Mouse (Mus musculus) stomach, postnatal 0 days (tissue): ENCODE results near the gene Rbm5. TPM values are rescaled to one million over a fixed set of nuclear protein-coding genes. Genes with fewer than 3 reads are reported as not detected.

Experiments used
- ATAC-seq: fragments of 200-750 bp; cut with Nextera tagmentation; 2 replicates; pipeline ENCODE4 v1.8.0; 2017; ENCODE audit not compliant: low FRiP score, low TSS enrichment
- DNase-seq: peaks from one replicate; pipeline ENCODE4 v3.0.0-alpha.2; 2016; ENCODE audit warnings: low spot score
- H3K27ac ChIP-seq: fragments of 300-500 bp; sonication (generic); replicated peaks from 2 replicates; pipeline ENCODE4 v1.5.1; 2014; ENCODE audit warnings: mild to moderate bottlenecking, control low read depth
- H3K27me3 ChIP-seq: fragments of 300-500 bp; sonication (generic); 2 replicates; pipeline ENCODE4 v1.6.1; 2014; ENCODE audit warnings: low read length; ENCODE audit not compliant: control insufficient read depth, insufficient read depth
- H3K36me3 ChIP-seq: fragments of 300-500 bp; sonication (generic); 2 replicates; pipeline ENCODE4 v1.6.1; 2014; ENCODE audit warnings: low read length, mixed read lengths; ENCODE audit not compliant: control insufficient read depth, insufficient read depth
- H3K4me1 ChIP-seq: fragments of 300-500 bp; sonication (generic); replicated peaks from 2 replicates; pipeline ENCODE4 v1.6.1; 2014; ENCODE audit warnings: antibody characterized with exemption; ENCODE audit not compliant: control insufficient read depth, insufficient read depth
- H3K4me2 ChIP-seq: fragments of 300-500 bp; sonication (generic); replicated peaks from 2 replicates; pipeline ENCODE4 v1.6.1; 2014; ENCODE audit warnings: low read depth, mild to moderate bottlenecking, control low read depth, moderate library complexity
- H3K4me3 ChIP-seq: fragments of 300-500 bp; sonication (generic); 2 replicates; pipeline ENCODE4 v1.5.1; 2014; ENCODE audit warnings: low read depth, low read length, control low read depth
- H3K9ac ChIP-seq: fragments of 300-500 bp; sonication (generic); 2 replicates; pipeline ENCODE4 v1.6.1; 2014; ENCODE audit warnings: mild to moderate bottlenecking, low read length, control low read depth, mixed read lengths
- H3K9me3 ChIP-seq: fragments of 300-500 bp; sonication (generic); 2 replicates; pipeline ENCODE4 v1.6.1; 2016; ENCODE audit warnings: low read length; ENCODE audit not compliant: control insufficient read depth
- CTCF ChIP-seq: IDR thresholded peaks from 2 replicates; pipeline ENCODE4 v1.5.1; 2016; ENCODE audit warnings: antibody characterized with exemption, low read depth, mild to moderate bottlenecking, moderate library complexity
- EP300 ChIP-seq: optimal IDR thresholded peaks from 2 replicates; pipeline ENCODE3; 2016; ENCODE audit warnings: antibody characterized with exemption
- WGBS: fragments of 180-500 bp; shearing (Covaris S2); extraction: QIAGEN DNeasy Blood & Tissue Kit; methylation state at CpG from one replicate; pipeline ENCODE4 v1.1.7; 2014; 5-methylcytosine and 5-hydroxymethylcytosine counted together
- polyA plus RNA-seq: library from polyadenylated mRNA; unstranded; fragments of >200 nt; fragmentation: Nextera tagmentation; extraction: Ambion mirVana; gene quantifications from 2 replicates; pipeline ENCODE4 v1.2.1, GENCODE M21; 2015

Rbm5 gene
- polyA plus RNA-seq, 1 experiment from 2014 or later = 67.3 TPM

- no peaks in the 10 kb centered on the region; the same call in 1 of the 2 replicates for H3K36me3 ChIP-seq
- H3K4me2 ChIP-seq = peak overlapping the region; percentile 96
- no peaks in the 10 kb centered on the region for H3K9me3 ChIP-seq
- TF ChIP-seq EP300 (no peak), CTCF (no peak)
- peak; percentile 63 for DNase-seq
- ATAC-seq = no peak
- under 1% methylated on average over 41 of the region's 55 CpGs for WGBS
- no peaks in the 10 kb centered on the region for H3K27me3 ChIP-seq
- peaks cover 16% of the 10 kb centered on the region for H3K4me1 ChIP-seq
- peak overlapping the region; percentile 92 for H3K27ac ChIP-seq
- H3K4me3 ChIP-seq = peak overlapping the region; percentile 77
- H3K9ac ChIP-seq = peak overlapping the region; percentile 88
These were observed 61.6 kb downstream of the Rbm5 start for GRCm38 (mm10) chr9:107709096-107709696.

GRCm38 (mm10) chr9:107708439-107709095 lies 62.2 kb downstream of the Rbm5 start:
- peak overlapping the region; percentile 96 for H3K4me2 ChIP-seq
- no peaks in the 10 kb centered on the region; the same call in 1 of the 2 replicates for H3K36me3 ChIP-seq
- no peak for ATAC-seq
- H3K27ac ChIP-seq = peak overlapping the region; percentile 92
- peaks cover 16% of the 10 kb centered on the region for H3K4me1 ChIP-seq
- 6% methylated on average over 21 of the region's 21 CpGs for WGBS
- H3K27me3 ChIP-seq = no peaks in the 10 kb centered on the region
- TF ChIP-seq EP300 (no peak), CTCF (0 out of 2 replicates have a peak, but pooled peaks have one; percentile 11)
- DNase-seq = no peak
- H3K4me3 ChIP-seq = peak overlapping the region; percentile 77
- H3K9me3 ChIP-seq = no peaks in the 10 kb centered on the region
- H3K9ac ChIP-seq = peak overlapping the region; percentile 88

- no peak; the same call in 1 of the 2 replicates for ATAC-seq
- Histone ChIP-seq H3K9ac (peak overlapping the region; percentile 88), H3K4me3 (peak overlapping the region; percentile 77), H3K4me1 (peaks cover 22% of the 10 kb centered on the region), H3K36me3 (no peaks in the 10 kb centered on the region; the same call in 1 of the 2 replicates), H3K27ac (peak overlapping the region; percentile 92), H3K27me3 (no peaks in the 10 kb centered on the region), H3K9me3 (no peaks in the 10 kb centered on the region), H3K4me2 (peak overlapping the region; percentile 96)
- DNase-seq = peak; percentile 68
- TF ChIP-seq EP300 = no peak
- TF ChIP-seq CTCF = no peak
- 2% methylated on average over 17 of the region's 17 CpGs for WGBS
These were observed 62.9 kb downstream of the Rbm5 start for GRCm38 (mm10) chr9:107707701-107708438.

- H3K27ac ChIP-seq = peak overlapping the region; percentile 92
- 11% methylated on average over 14 of the region's 14 CpGs for WGBS
These were observed 64.0 kb downstream of the Rbm5 start for GRCm38 (mm10) chr9:107706781-107707211.

GRCm38 (mm10) chr9:107703337-107704122 lies 67.3 kb downstream of the Rbm5 start:
- DNase-seq (peak; percentile 88), ATAC-seq (peak; percentile 58)
- Histone ChIP-seq H3K27me3 (no peaks in the 10 kb centered on the region), H3K4me2 (peak overlapping the region; percentile 31; the same call in 1 of the 2 replicates), H3K36me3 (no peaks in the 10 kb centered on the region; the same call in 1 of the 2 replicates), H3K4me3 (no peak overlapping the region), H3K4me1 (peaks cover 50% of the 10 kb centered on the region), H3K27ac (peak overlapping the region; percentile 82), H3K9ac (no peak overlapping the region), H3K9me3 (no peaks in the 10 kb centered on the region)
- TF ChIP-seq EP300 = no peak
- TF ChIP-seq CTCF = no peak
- WGBS = 35% methylated on average over 14 of the region's 14 CpGs

More at GRCm38 (mm10) chr9:107706781-107707211, 64.0 kb downstream of the Rbm5 start:
- Histone ChIP-seq H3K36me3 (no peaks in the 10 kb centered on the region; the same call in 1 of the 2 replicates), H3K4me1 (peaks cover 26% of the 10 kb centered on the region), H3K9me3 (no peaks in the 10 kb centered on the region), H3K27me3 (no peaks in the 10 kb centered on the region), H3K4me3 (peak overlapping the region; percentile 77), H3K4me2 (peak overlapping the region; percentile 96), H3K9ac (peak overlapping the region; percentile 88)
- peak; percentile 61 for DNase-seq
- TF ChIP-seq CTCF (no peak), EP300 (no peak)
- ATAC-seq = no peak
